Mouse (Mus musculus) megakaryocyte, adult 5-6 weeks (primary cell): ENCODE measurements around the gene Hipk3. TPM values are rescaled to one million over a fixed set of nuclear protein-coding genes. Genes with fewer than 3 reads are reported as not detected.

Experiments used
- ATAC-seq: 2 replicates; pipeline ENCODE4 v1.8.0; 2016; ENCODE audit warnings: mild to moderate bottlenecking, inconsistent platforms; ENCODE audit not compliant: poor library complexity, severe bottlenecking
- total RNA-seq, 2 experiments: library from RNA; stranded (forward) in 1 of 2; stranded (reverse) in 1 of 2; fragments of 153-499, 151-499 nt in 1 of 2; fragments of 221-1000, 200-1000 nt in 1 of 2; gene quantifications; 2 replicates each; pipeline versions ENCODE4 v1.2.3 to v1.2.4; 2015 to 2017

Gene Hipk3
- total RNA-seq, 2 experiments from 2014 or later = 39.1 to 53.1 TPM

- no peak for ATAC-seq
Observed at GRCm38 (mm10) chr2:104419999-104420398, 74.2 kb downstream of the Hipk3 start.

- ATAC-seq = no peak
Observed at GRCm38 (mm10) chr2:104419411-104419810, 74.8 kb downstream of the Hipk3 start.

- no peak for ATAC-seq
Observed at GRCm38 (mm10) chr2:104413011-104413410, 81.2 kb downstream of the Hipk3 start.

- no peak for ATAC-seq
Observed at GRCm38 (mm10) chr2:104412496-104412895, 81.8 kb downstream of the Hipk3 start.

GRCm38 (mm10) chr2:104411806-104412205 is 82.4 kb downstream of the Hipk3 start:
- ATAC-seq = no peak

- no peak for ATAC-seq
Observed at GRCm38 (mm10) chr2:104410963-104411545, 83.2 kb downstream of the Hipk3 start, which contains the start of gene D430041D05Rik. D430041D05Rik (minus strand) TSS chr2:104411013.

- ATAC-seq = no peak
Observed at GRCm38 (mm10) chr2:104409851-104410821, 84.1 kb downstream of the Hipk3 start.

- ATAC-seq = no peak
Observed at GRCm38 (mm10) chr2:104408351-104408750, 85.9 kb downstream of the Hipk3 start.

GRCm38 (mm10) chr2:104407913-104408312 is 86.3 kb downstream of the Hipk3 start:
- ATAC-seq = no peak

GRCm38 (mm10) chr2:104404036-104404435 is 90.2 kb downstream of the Hipk3 start:
- no peak for ATAC-seq

- ATAC-seq = no peak
Observed at GRCm38 (mm10) chr2:104398651-104399290, 95.5 kb downstream of the Hipk3 start.

GRCm38 (mm10) chr2:104395961-104396360 is 98.3 kb downstream of the Hipk3 start:
- no peak for ATAC-seq

- no peak for ATAC-seq
Observed at GRCm38 (mm10) chr2:104394769-104395168, 99.5 kb downstream of the Hipk3 start.

GRCm38 (mm10) chr2:104392700-104393312 is 101.4 kb downstream of the Hipk3 start:
- no peak for ATAC-seq

GRCm38 (mm10) chr2:104389231-104389630 is 105.0 kb downstream of the Hipk3 start:
- ATAC-seq = no peak

GRCm38 (mm10) chr2:104385941-104386340 is 108.3 kb downstream of the Hipk3 start:
- no peak for ATAC-seq

GRCm38 (mm10) chr2:104383589-104383988 is 110.7 kb downstream of the Hipk3 start:
- no peak for ATAC-seq

- ATAC-seq = no peak
Observed at GRCm38 (mm10) chr2:104382813-104383212, 111.4 kb downstream of the Hipk3 start.

- no peak for ATAC-seq
Observed at GRCm38 (mm10) chr2:104379304-104379703, 114.9 kb downstream of the Hipk3 start.

- no peak for ATAC-seq
Observed at GRCm38 (mm10) chr2:104378791-104379190, 115.5 kb downstream of the Hipk3 start.

GRCm38 (mm10) chr2:104377990-104378389 is 116.3 kb downstream of the Hipk3 start:
- ATAC-seq = no peak
